In the genomic region with DNA sequence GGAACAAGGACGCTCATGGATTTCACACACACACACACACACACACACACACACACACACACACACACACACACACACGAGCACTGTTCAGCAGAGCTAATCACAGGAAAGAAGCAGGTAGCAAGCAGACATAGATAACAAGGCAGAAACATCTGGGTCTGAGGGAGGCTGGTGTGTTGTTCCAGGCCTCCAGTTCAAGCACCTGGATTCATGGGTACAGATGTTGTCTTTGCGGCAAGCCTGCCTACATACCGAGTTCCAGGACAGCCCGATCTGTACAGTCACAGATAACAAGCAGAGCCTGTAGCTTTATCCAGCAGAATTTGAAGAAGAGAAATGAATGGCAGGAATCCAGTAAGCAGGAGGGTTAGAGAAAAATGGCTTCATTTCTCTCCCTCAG, we compare ENCODE assay signal across 29 mouse cellular contexts.
"Had no signal": no experiment of that assay in that cellular context is flagged by ENCODE, and none has a peak within 500 bp of the region (broad histone marks: within the 10 kb centered on the region; RNA-seq: fewer than 3 reads in every experiment).

No protein-coding gene starts in this region.

- H3K36me3 ChIP-seq: embryonic facial prominence, embryonic 10.5 days; embryonic facial prominence, embryonic 12.5 days; embryonic facial prominence, embryonic 13.5 days; embryonic facial prominence, embryonic 15.5 days; forebrain, embryonic 10.5 days; forebrain, embryonic 12.5 days; forebrain, embryonic 15.5 days had no signal

- H3K27ac ChIP-seq: embryonic facial prominence, embryonic 10.5 days; embryonic facial prominence, embryonic 12.5 days; embryonic facial prominence, embryonic 13.5 days; embryonic facial prominence, embryonic 15.5 days; forebrain, embryonic 10.5 days; forebrain, embryonic 12.5 days; forebrain, embryonic 13.5 days; forebrain, embryonic 15.5 days; gastrocnemius, adult 2 months; heart, adult 2 months had no signal

- H3K9me3 ChIP-seq: embryonic facial prominence, embryonic 10.5 days; embryonic facial prominence, embryonic 12.5 days; embryonic facial prominence, embryonic 13.5 days; embryonic facial prominence, embryonic 15.5 days; forebrain, embryonic 10.5 days; forebrain, embryonic 12.5 days; forebrain, embryonic 13.5 days; forebrain, embryonic 15.5 days had no signal

- DNase-seq: cerebellum, adult 2 months; cerebellum, adult 8-10 months; cerebellum, adult 9-10 months; cerebellum, adult 9-11 months; cerebellum, postnatal 10 days; cerebellum, postnatal 14 days; cerebellum, postnatal 25 days; cerebellum, postnatal 36 days; embryo, embryonic 11 days; forebrain, postnatal 0 days; gastrocnemius, adult 2 months; gastrocnemius, postnatal 10 days; gastrocnemius, postnatal 14 days; gastrocnemius, postnatal 25 days; gastrocnemius, postnatal 36 days; heart, adult 11 months; heart, adult 18-20 months; heart, adult 2 months had no signal

- ATAC-seq: forebrain, embryonic 13.5 days; forebrain, embryonic 14.5 days; forebrain, embryonic 15.5 days; forebrain, embryonic 16.5 days; forebrain, postnatal 0 days had no signal

- H3K27me3 ChIP-seq: embryonic facial prominence, embryonic 12.5 days; embryonic facial prominence, embryonic 13.5 days; embryonic facial prominence, embryonic 15.5 days; forebrain, embryonic 12.5 days; forebrain, embryonic 13.5 days; forebrain, embryonic 15.5 days had no signal

- H3K9ac ChIP-seq: embryonic facial prominence, embryonic 12.5 days; embryonic facial prominence, embryonic 13.5 days; embryonic facial prominence, embryonic 15.5 days; forebrain, embryonic 12.5 days; forebrain, embryonic 13.5 days; forebrain, embryonic 15.5 days; forebrain, postnatal 0 days had no signal

- H3K4me3 ChIP-seq: embryonic facial prominence, embryonic 10.5 days; embryonic facial prominence, embryonic 12.5 days; embryonic facial prominence, embryonic 13.5 days; embryonic facial prominence, embryonic 15.5 days; erythroblast, embryonic 14.5 days; forebrain, embryonic 10.5 days; forebrain, embryonic 12.5 days; forebrain, embryonic 13.5 days; forebrain, embryonic 15.5 days; gastrocnemius, adult 2 months; heart, adult 2 months had no signal

- H3K4me2 ChIP-seq: embryonic facial prominence, embryonic 12.5 days; embryonic facial prominence, embryonic 13.5 days; embryonic facial prominence, embryonic 15.5 days; forebrain, embryonic 12.5 days; forebrain, embryonic 13.5 days; forebrain, embryonic 15.5 days had no signal
